9 mouse cellular contexts compared by ENCODE assay signal in genomic region chr16:26967967-26968366, GRCm38 (mm10). TPM values are rescaled to one million over a fixed set of nuclear protein-coding genes. Genes with fewer than 3 reads are reported as not detected.
DNase-seq lines count a peak whose midpoint lies in the region; ATAC-seq and TF ChIP-seq lines count a peak whose summit lies in the region.
"Had no signal": no experiment of that assay in that cellular context is flagged by ENCODE, and none has a peak within 500 bp of the region (broad histone marks: within the 10 kb centered on the region; RNA-seq: fewer than 3 reads in every experiment).

No protein-coding gene starts in this region.

- ATAC-seq in embryonic facial prominence, embryonic 14.5 days (ENCODE audit: low read depth), result peak; percentile 76
- peak; percentile 78 for ATAC-seq in hindbrain, postnatal 0 days
- no peak for ATAC-seq in limb, embryonic 14.5 days (ENCODE audit: low FRiP score, low read depth)
- no peak for ATAC-seq in neural tube, embryonic 13.5 days (ENCODE audit: low read depth)
- ATAC-seq in inflammation-experienced regulatory T-cells, adult 6 months, result no peak
- no peak for ATAC-seq in megakaryocyte progenitor cell, adult 5-6 weeks (replicated peaks; ENCODE audit: poor library complexity)

- peak; percentile 6 for DNase-seq in thymus, postnatal 4 days
- no peak for DNase-seq in thymus, postnatal 0 days (ENCODE audit: low spot score)
- DNase-seq in embryonic facial prominence, embryonic 14.5 days (ENCODE audit: low spot score), result peak; percentile 42
- DNase-seq in hindbrain, postnatal 0 days (ENCODE audit: low spot score), result peak; percentile 29
- DNase-seq in limb, embryonic 14.5 days (ENCODE audit: low spot score), result no peak

- no peak for TF ChIP-seq CTCF in hindbrain, postnatal 0 days (IDR thresholded peaks at IDR 0.05; ENCODE audit: low read depth)

- H3K36me3 ChIP-seq in embryonic facial prominence, embryonic 14.5 days (ENCODE audit: control insufficient read depth, insufficient read depth, low read length), result no peaks in the 10 kb centered on the region
- H3K36me3 ChIP-seq in hindbrain, postnatal 0 days (ENCODE audit: insufficient read depth, low read length), result no peaks in the 10 kb centered on the region
- H3K36me3 ChIP-seq in limb, embryonic 14.5 days (ENCODE audit: control insufficient read depth, insufficient read depth, low read length), result no peaks in the 10 kb centered on the region
- no peaks in the 10 kb centered on the region for H3K36me3 ChIP-seq in neural tube, embryonic 13.5 days

- H3K4me2 ChIP-seq in embryonic facial prominence, embryonic 14.5 days (ENCODE audit: low read depth, low read length), result peak overlapping the region; percentile 61
- peak overlapping the region; percentile 77 for H3K4me2 ChIP-seq in hindbrain, postnatal 0 days (ENCODE audit: low read depth, low read length)
- H3K4me2 ChIP-seq in limb, embryonic 14.5 days (replicated peaks; ENCODE audit: low read depth, low read length, severe bottlenecking), result peak overlapping the region; percentile 60
- H3K4me2 ChIP-seq in neural tube, embryonic 13.5 days, result peak overlapping the region; percentile 66

- 2% methylated on average over 26 of the region's 28 CpGs for WGBS in embryonic facial prominence, embryonic 14.5 days
- WGBS in hindbrain, postnatal 0 days, result 2% methylated on average over 28 of the region's 28 CpGs
- WGBS in limb, embryonic 14.5 days, result 1% methylated on average over 24 of the region's 28 CpGs
- 2% methylated on average over 28 of the region's 28 CpGs for whole genome bisulfite sequencing in neural tube, embryonic 13.5 days

- TF ChIP-seq POLR2A in limb, embryonic 14.5 days (IDR thresholded peaks at IDR 0.05; ENCODE audit: borderline replicate concordance, extremely low read depth, insufficient read depth, insufficient read length), result no peak

- H3K9ac ChIP-seq in embryonic facial prominence, embryonic 14.5 days (ENCODE audit: low read depth, low read length), result peak overlapping the region; percentile 49; the same call in 1 of the 2 replicates
- peak overlapping the region; percentile 46; the same call in 1 of the 2 replicates for H3K9ac ChIP-seq in hindbrain, postnatal 0 days (replicated peaks; ENCODE audit: low read length)
- H3K9ac ChIP-seq in limb, embryonic 14.5 days (ENCODE audit: low read depth, low read length, severe bottlenecking), result no peak overlapping the region
- peak overlapping the region; percentile 54 for H3K9ac ChIP-seq in neural tube, embryonic 13.5 days

- H3K27ac ChIP-seq in embryonic facial prominence, embryonic 14.5 days (replicated peaks; ENCODE audit: low read depth, low read length), result no peak overlapping the region
- no peak overlapping the region for H3K27ac ChIP-seq in hindbrain, postnatal 0 days
- no peak overlapping the region for H3K27ac ChIP-seq in limb, embryonic 14.5 days (replicated peaks; ENCODE audit: low read depth, low read length)
- H3K27ac ChIP-seq in neural tube, embryonic 13.5 days (replicated peaks), result no peak overlapping the region
- H3K27ac ChIP-seq: macrophage had no signal

- peaks cover 8% of the 10 kb centered on the region; the same call in 1 of the 2 replicates for H3K27me3 ChIP-seq in embryonic facial prominence, embryonic 14.5 days (replicated peaks; ENCODE audit: control insufficient read depth, insufficient read depth, low read length)
- H3K27me3 ChIP-seq in hindbrain, postnatal 0 days (ENCODE audit: insufficient read depth, low read length), result no peaks in the 10 kb centered on the region
- H3K27me3 ChIP-seq in limb, embryonic 14.5 days (ENCODE audit: control insufficient read depth, insufficient read depth, low read length), result peaks cover 8% of the 10 kb centered on the region
- H3K27me3 ChIP-seq in neural tube, embryonic 13.5 days, result peaks cover 24% of the 10 kb centered on the region

- peaks cover 6% of the 10 kb centered on the region for H3K4me1 ChIP-seq in embryonic facial prominence, embryonic 14.5 days (ENCODE audit: control insufficient read depth, insufficient read depth, low read length)
- H3K4me1 ChIP-seq in hindbrain, postnatal 0 days (ENCODE audit: insufficient read depth, low read length), result 0 out of 2 replicates have a peak, but pooled peaks cover 4% of the 10 kb centered on the region
- H3K4me1 ChIP-seq in limb, embryonic 14.5 days (ENCODE audit: control insufficient read depth, insufficient read depth, low read length), result peaks cover 6% of the 10 kb centered on the region; the same call in 1 of the 2 replicates
- peaks cover 7% of the 10 kb centered on the region for H3K4me1 ChIP-seq in neural tube, embryonic 13.5 days (replicated peaks)

- H3K9me3 ChIP-seq in embryonic facial prominence, embryonic 14.5 days (ENCODE audit: control insufficient read depth, low read length), result no peaks in the 10 kb centered on the region
- H3K9me3 ChIP-seq in hindbrain, postnatal 0 days (ENCODE audit: low read length), result no peaks in the 10 kb centered on the region
- H3K9me3 ChIP-seq in limb, embryonic 14.5 days (ENCODE audit: control insufficient read depth, low read length), result no peaks in the 10 kb centered on the region
- H3K9me3 ChIP-seq in neural tube, embryonic 13.5 days, result no peaks in the 10 kb centered on the region

- peak overlapping the region; percentile 33 for H3K4me3 ChIP-seq in embryonic facial prominence, embryonic 14.5 days (ENCODE audit: low read depth, low read length)
- H3K4me3 ChIP-seq in hindbrain, postnatal 0 days (ENCODE audit: low read length), result peak overlapping the region; percentile 46
- H3K4me3 ChIP-seq in limb, embryonic 14.5 days (replicated peaks; ENCODE audit: low read length), result peak overlapping the region; percentile 32
- peak overlapping the region; percentile 36 for H3K4me3 ChIP-seq in neural tube, embryonic 13.5 days

RNA-seq across cellular contexts. Expression of gene Gmnc, which starts 23.5 kb away (rescaled TPM):
- polyA plus RNA-seq in thymus, postnatal 0 days (2015; fragmentation: Nextera tagmentation; extraction: Ambion mirVana), result not detected in 2 replicates
- polyA plus RNA-seq in embryonic facial prominence, embryonic 14.5 days (2014; fragmentation: Nextera tagmentation; extraction: Ambion mirVana), result 0.17 and 0.18 TPM in 2 replicates
- 2.0 and 2.7 TPM in 2 replicates for total RNA-seq in hindbrain, postnatal 0 days (2014; rRNA removed)
- 0.98 and 1.00 TPM in 2 replicates for polyA plus RNA-seq in hindbrain, postnatal 0 days (2015; fragmentation: Nextera tagmentation; extraction: Ambion mirVana)
- polyA plus RNA-seq in limb, embryonic 14.5 days (2012; rRNA removed), result 0.43 and 0.79 TPM in 2 replicates
- polyA plus RNA-seq in limb, embryonic 14.5 days (2014; fragmentation: Nextera tagmentation; extraction: Ambion mirVana), result 0.17 and 0.25 TPM in 2 replicates
- 0.33 and 0.36 TPM in 2 replicates for polyA plus RNA-seq in neural tube, embryonic 13.5 days (2015; fragmentation: Nextera tagmentation; extraction: Ambion mirVana)
- not detected for polyA plus RNA-seq in inflammation-experienced regulatory T-cells, adult 6 months (2017; shearing (Covaris generic))
- total RNA-seq in megakaryocyte progenitor cell, adult 5-6 weeks (2015), result not detected in 2 replicates
- total RNA-seq in megakaryocyte progenitor cell, adult 5-6 weeks (2017), result not detected in 2 replicates
- polyA plus RNA-seq: macrophage had no signal

Comparison
In these comparisons a context has a peak if more than half of its experiments do, and no peak if none do; other contexts are left out.
1. DNase-seq: peak in thymus, postnatal 4 days (single experiment), embryonic facial prominence, embryonic 14.5 days (single experiment) and hindbrain, postnatal 0 days (single experiment); none in thymus, postnatal 0 days (single experiment) and limb, embryonic 14.5 days (single experiment).
2. ATAC-seq: peak in embryonic facial prominence, embryonic 14.5 days (single experiment) and hindbrain, postnatal 0 days (single experiment); none in limb, embryonic 14.5 days (single experiment), neural tube, embryonic 13.5 days (single experiment), inflammation-experienced regulatory T-cells, adult 6 months (single experiment) and megakaryocyte progenitor cell, adult 5-6 weeks (single experiment).
3. Peak in every context shown above with its lines, with median percentiles within 50 percentile points of each other: H3K4me2 ChIP-seq and H3K4me3 ChIP-seq.